Mouse (Mus musculus) heart, adult 2 months (tissue): ENCODE measurements at regions not wholly inside any gene's neighbourhood (a gene's known extent, or its start where the extent isn't known, plus 50 kb on each side); places are given as distances from the start of the nearest gene placed in this dataset.

ENCODE experiments used
- CTCF ChIP-seq: fragments of 200-600 bp; IDR thresholded peaks from 2 replicates; pipeline ENCODE4 v1.8.1; 2022; ENCODE audit warnings: antibody characterized with exemption, mild to moderate bottlenecking, moderate library complexity
- EP300 ChIP-seq: fragments of 200-500 bp; IDR thresholded peaks from 2 replicates; pipeline ENCODE4 v1.6.1; 2011; ENCODE audit warnings: low read depth, low read length, control low read depth; ENCODE audit not compliant: insufficient read depth
- POLR2A ChIP-seq: fragments of 200-500 bp; IDR thresholded peaks from 2 replicates; pipeline ENCODE4 v1.6.1; 2011; ENCODE audit warnings: mild to moderate bottlenecking, low read depth, low read length, control low read depth; ENCODE audit not compliant: insufficient read depth

GRCm38 (mm10) chr15:5927768-5928167 is 371.8 kb upstream of the Dab2 start:
- TF ChIP-seq CTCF: no peak
- no peak for TF ChIP-seq EP300
- TF ChIP-seq POLR2A: no peak
